Mouse (Mus musculus) layer of hippocampus, postnatal 10 days (tissue): ENCODE data around the gene Fkbp10. TPM values are rescaled to one million over a fixed set of nuclear protein-coding genes. Genes with fewer than 3 reads are reported as not detected.

ENCODE experiments used
- DNase-seq, 2 experiments: peaks; one replicate each; pipeline ENCODE4 v3.0.0; 2021; ENCODE audit warnings: low spot score in 2 of 2
- total RNA-seq, 2 experiments: library from RNA; stranded (reverse); gene quantifications; 2 replicates each; pipeline ENCODE4 v1.2.3; 2021

Fkbp10 gene
- total RNA-seq, 2 experiments from 2014 or later: 15.1 to 15.2 TPM

- no peak for DNase-seq
Observed at GRCm38 (mm10) chr11:100393733-100394132, 21.8 kb upstream of the Fkbp10 start.

DNA sequence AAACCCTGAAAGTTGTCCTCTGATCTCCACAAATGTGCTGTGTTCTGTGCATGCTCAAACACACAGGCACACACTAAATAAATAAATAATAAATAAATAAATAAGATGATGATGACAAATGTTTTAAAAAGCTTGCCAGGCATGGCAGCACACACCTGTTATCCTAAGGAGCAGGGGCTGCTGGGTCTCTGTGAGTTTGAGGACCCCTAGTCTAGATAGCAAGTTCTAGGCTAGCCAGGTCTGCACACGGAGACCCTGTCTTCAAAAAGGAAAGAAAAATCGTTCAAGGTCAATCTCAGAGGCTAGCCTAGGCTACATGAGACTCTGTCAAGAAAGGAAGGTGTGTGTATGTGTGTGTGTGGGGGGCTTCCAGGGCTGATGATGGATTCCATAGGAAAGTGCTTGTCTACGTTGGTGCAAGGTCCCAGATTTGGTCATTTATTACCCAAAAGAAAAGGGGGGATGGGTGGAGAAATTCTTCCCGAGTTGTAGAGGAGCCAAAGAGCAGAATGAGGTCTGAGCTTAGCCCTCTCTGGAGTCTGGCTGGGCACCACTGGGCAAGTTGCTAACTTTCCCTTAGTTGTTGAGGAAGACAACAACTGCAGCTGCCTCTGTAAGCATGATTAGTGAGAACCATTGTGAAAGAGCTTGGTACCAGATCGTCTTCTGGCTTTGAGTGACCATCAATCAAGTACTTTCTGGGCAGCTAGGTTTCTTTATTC, 21.0 kb upstream of the Fkbp10 start:
- no peak for DNase-seq

GRCm38 (mm10) chr11:100395200-100395599, 20.3 kb upstream of the Fkbp10 start:
- no peak for DNase-seq

DNA sequence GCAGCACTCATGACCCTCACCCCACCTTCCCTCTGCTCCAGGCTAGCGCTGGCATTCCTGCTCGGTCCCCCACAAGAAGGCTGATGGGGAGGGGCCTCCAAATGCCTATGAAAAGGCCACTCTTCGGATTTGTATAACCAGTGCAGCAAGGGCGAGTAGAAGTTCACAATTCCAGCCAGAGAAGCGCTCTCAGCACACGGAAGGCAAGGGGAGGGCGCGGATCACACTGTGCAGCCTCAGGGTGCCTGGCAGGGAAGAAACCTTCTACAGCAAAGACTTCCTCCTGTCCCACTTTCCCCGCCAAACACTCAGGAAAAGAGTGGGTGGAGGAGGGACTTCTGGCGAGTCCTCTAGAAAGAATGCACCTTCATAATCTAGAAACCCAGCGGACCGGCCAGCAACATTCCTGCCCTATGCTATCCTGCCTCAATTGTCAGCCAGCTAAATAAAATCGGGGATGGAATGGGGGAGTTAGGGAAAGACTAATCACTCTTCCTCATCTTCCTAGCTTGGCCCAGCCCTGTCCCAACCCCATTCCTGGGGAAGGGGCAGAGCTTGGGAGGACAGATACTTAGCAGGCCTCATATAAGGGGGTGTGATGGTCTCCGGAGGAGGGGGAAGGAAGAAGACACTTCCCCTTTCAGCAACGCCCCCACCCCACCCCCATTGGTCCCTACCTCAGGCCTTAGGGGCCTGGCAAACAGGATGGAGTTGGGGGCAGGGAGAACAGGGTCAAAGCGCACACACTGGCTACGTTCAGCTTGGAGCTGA, 19.5 kb upstream of the Fkbp10 start:
- DNase-seq: no peak

DNA sequence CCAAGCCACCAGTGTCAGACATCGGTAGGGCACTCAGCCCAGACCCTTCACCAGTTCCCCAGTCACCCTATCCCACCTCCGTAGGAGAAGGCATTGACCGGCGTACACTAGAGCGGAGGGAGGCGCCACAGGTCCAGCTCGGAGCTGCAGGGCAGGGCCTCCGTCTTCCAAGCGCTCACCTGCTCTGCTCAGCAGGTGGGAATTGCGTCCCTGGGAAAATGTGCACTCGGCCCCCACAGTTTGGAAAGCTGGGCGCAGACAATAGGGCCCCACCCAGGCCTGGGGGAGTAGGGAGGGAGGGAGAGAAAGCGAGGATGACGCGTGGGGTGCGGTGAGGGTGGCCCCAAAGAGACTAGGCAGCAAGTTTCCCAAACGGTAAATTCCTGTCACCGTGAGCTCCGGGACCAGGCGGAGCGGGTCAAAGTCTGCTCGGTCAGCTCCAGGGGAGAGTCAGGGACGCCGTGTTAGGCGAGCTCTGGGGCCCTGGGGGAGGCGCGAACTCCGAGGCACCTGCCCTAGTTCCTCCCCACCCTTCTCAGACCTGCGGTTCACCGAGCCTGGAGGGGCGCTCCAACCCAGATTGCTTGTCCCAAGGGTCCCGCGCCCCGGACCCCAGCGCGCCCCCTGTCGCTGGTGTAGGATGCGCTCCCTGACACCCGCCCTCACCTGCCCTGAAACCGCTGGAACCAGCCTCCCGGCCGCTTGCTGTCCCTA, 18.5 kb upstream of the Fkbp10 start:
- DNase-seq: peak in 1 of 2 experiments; percentile 46

DNA sequence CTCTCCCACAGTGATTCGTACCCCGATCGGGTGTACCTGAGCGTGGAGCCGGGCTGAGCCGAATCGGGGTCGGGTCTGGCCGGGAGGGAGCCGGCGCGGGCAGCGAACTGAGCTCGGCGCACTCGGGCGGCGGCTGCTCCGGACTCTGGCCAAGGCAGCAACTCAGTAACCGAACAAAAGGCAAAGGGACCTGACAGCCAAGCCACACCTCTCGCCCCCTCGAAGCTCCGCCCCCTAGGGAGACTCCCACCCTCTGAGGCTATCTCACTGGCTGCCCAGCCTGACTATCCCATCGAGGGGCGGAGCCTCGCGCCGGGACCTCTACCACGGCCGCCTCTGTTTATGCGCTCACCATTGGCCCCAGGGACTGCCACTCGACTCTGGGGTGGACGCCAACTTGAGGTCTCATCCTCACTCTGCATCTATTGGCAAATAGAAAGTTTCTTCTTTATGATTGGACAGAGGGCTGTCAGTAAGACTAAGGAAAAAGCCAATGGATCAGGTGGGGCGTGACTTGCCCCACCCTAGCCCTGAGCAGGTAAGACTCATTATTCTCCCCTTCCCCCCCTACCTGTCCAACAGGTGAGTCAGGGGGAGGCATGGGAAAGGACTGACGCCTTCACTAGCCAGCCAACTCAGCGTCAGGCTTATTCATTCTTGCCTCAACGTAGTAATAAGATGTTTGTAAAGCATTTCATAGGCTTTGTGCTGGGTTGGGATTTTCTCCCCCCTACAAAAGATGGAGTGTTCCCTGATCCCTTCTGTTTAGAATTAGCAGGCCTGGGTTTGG, 17.7 kb upstream of the Fkbp10 start, which contains the start of gene Jup:
Gene Jup (minus strand): TSS at position 164 of the 790 bp plus-strand sequence.
- DNase-seq: peak; percentile 100

DNA sequence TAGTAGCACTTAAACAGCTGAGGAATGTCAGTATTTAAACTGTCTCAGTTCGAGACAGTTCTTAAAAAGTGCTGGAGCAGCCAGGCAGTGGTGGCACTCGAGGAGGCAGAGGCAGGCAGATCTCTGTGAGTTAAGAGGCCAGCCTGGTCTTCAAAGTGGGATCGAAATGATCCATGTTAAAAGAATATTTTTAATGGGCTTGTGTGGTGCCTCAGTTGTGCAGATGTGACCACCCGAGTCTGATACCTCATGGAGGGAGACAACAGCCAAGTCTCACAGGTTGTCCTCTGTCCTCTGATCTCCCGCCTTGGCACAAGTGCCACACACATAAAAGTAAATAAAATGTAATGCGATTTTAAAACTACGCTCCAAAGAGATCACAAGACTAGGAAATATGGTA, 17.0 kb upstream of the Fkbp10 start:
- DNase-seq: no peak

GRCm38 (mm10) chr11:100399320-100399719, 16.2 kb upstream of the Fkbp10 start:
- no peak for DNase-seq

- DNase-seq: no peak
Observed at GRCm38 (mm10) chr11:100399727-100400538, 15.6 kb upstream of the Fkbp10 start.

DNA sequence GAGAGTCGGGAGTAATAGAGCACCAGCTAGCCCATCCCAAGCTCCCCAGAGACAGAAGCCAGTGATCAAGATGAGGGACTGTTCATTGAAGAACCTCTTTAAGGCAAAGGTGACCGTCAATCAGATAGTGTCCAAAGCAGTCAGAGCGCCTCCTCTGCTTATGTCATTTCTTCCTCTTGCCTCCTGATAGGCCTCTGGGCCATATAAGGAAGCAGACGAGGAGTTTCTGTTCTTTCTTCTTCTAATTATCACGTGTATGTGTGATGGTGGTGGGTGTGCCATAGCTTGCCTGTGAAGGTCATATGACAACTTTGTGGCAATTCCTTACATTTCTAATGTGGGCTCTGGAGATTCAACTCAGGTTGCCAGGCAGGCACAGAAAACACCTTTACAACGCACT, 14.7 kb upstream of the Fkbp10 start:
- DNase-seq: no peak

DNA sequence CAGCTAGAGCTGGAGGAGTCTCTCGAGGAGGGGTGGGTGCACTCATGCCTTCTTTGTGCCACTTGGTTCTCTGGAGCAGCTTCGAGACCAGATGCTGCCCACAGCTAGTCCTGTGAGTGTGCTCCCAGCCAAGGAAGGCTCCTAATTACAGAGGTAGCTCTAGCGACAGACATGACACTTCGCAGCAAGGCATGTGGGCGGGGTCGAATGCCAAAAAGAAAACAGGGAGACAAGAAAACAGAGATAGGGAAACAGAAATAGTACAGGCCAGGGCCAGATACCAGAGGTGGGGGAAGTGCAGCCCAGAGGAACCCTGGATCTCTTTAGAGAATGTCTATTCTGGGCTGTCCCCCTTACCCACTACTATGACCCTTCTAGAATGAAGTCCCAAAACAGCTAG, 13.3 kb upstream of the Fkbp10 start:
- DNase-seq: no peak

- no peak for DNase-seq
Observed at GRCm38 (mm10) chr11:100402682-100403081, 12.8 kb upstream of the Fkbp10 start.

DNA sequence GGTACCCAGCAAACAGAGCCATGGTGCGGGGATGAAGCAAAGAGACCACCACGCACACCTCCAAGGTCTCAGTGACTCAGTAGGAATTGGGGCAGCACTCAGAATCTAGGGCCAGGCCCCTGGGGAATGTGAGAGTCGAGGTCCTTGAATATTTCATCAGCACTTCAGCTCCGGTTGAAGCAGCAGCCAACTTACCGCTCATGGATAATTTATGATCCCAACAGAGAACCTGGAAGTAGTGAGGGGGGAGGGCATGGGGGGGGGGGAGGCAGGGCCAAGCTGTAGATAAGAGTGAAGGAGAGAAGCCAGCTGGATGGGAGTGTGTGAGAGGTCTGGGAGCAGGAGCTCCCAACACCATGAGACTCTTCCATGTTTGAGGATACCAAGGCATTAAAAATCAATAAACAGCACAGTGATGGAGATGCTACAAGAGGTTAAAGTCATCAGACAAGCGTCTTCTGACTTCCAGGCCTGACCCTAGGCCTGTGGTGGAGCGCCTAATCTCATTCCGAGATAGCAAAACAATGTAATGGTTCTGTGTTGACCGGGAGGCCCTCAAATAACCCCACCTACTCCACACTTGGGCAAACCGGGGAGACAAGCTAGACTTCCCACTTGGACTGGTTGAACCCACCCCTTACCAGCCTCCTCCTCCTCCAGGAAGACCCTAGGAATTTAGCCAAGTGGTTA, 11.9 kb upstream of the Fkbp10 start:
- no peak for DNase-seq

DNA sequence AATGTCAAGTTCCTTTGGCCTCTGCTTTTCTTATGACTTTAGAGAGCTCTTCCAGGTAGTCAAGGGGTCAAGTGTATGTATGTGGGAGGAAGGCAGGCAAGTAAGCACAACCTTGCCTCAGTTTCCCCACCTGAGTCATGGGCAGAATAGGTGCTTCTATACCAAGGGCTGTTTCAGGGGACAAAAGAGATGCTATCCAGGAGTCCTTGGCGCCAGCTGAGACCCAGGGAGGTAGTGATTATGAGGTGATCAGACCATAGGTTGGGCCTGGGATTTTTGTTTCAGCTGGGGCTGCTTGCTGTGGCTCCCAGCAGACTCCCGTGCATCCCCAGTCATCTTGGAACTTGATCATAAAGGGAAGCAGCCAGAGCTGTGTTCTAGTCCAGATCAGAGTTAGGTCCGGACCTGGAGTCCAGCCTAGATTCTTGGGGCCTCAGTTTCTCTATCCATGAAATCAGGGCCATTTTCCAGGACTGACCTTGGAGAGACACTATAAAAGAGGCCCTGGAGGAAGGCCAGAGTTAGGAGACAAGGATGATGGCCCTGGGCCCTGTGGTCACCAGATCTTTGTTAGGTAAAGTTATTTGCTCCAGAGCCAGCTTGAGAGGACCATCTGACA, 10.9 kb upstream of the Fkbp10 start:
- DNase-seq: no peak

GRCm38 (mm10) chr11:100406273-100406672, 9.2 kb upstream of the Fkbp10 start:
- DNase-seq: no peak

- DNase-seq: no peak
Observed at GRCm38 (mm10) chr11:100406995-100407705, 8.3 kb upstream of the Fkbp10 start.

GRCm38 (mm10) chr11:100408076-100408834, 7.2 kb upstream of the Fkbp10 start:
- DNase-seq: peak; percentile 64 to 77
